Mouse (Mus musculus) spleen, postnatal 14 days (tissue): ENCODE results near the gene Hist1h2bm.

Experiments used
- DNase-seq, 2 experiments: peaks; one replicate each; pipeline ENCODE4 v3.0.0; 2021 to 2022; ENCODE audit warnings: low spot score in 2 of 2

Hist1h2bm gene

DNA sequence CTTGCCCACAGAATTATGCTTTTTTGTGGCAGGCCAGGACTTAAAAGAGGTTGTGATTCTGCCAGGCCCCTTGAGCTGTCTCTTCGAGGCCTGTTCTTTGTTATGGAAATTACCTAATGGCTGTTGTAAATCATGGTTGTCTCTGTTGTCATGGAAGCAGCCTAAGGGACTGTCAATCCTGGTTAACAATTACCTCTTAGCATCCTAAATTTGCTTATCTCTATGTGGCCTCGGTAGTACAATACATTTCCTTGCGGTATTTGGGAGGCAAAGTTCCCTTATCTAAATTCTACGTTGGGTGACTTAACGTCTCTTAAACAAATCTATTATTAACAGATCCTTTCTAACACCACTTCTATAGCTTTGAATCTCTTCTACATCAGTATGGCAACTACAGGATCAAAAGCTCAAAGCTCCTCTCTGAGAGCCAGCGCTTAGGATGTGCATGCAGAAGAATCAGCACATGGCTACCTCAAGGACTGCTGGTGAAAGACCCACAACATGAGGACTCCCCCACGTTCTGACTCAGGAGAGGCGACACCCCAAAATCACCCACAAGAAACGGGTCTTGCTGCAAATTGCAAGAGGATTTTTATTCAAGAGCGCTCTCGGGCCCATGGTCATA lies 6.2 kb downstream of the Hist1h2bm start:
- DNase-seq = no peak

DNA sequence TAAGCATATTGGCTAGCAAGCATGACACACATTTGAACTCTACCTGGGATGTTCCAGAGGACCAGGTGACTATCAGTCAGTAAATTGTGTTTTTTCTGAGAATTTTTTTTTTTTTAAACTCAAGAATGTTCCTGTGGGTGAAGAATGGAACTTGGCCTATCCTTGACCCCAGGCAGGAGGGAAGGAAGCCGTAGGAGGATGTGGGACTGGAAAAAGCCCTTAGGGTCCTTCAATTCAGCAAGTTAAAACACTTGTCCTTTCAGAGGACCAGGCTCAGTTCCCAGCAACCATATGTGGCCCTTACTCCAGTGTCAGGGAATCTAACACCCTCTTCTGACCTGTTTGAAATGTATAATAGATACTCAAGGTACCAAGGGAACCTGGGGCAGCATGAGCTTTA lies 7.7 kb downstream of the Hist1h2bm start:
- no peak for DNase-seq

DNA sequence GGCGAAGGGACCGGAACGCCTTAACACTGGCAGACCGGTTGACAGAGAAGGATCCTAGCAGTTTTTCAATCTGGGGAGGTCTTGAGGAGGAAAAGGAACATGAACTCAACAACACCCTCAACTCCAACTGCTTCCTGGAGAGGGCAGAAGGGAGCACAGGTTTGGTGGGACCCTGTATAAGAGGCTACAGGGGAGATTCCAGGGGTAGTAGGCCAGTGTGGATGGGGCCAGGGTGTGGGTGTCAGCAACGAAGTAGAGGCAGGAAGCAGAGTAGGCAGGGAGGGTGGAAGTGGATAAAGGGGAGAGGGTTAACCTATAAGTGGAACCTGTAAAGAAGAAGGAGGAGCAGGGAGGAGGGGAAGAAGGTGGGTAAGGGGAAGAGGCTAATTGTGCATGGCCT lies 11.6 kb downstream of the Hist1h2bm start:
- no peak for DNase-seq

DNA sequence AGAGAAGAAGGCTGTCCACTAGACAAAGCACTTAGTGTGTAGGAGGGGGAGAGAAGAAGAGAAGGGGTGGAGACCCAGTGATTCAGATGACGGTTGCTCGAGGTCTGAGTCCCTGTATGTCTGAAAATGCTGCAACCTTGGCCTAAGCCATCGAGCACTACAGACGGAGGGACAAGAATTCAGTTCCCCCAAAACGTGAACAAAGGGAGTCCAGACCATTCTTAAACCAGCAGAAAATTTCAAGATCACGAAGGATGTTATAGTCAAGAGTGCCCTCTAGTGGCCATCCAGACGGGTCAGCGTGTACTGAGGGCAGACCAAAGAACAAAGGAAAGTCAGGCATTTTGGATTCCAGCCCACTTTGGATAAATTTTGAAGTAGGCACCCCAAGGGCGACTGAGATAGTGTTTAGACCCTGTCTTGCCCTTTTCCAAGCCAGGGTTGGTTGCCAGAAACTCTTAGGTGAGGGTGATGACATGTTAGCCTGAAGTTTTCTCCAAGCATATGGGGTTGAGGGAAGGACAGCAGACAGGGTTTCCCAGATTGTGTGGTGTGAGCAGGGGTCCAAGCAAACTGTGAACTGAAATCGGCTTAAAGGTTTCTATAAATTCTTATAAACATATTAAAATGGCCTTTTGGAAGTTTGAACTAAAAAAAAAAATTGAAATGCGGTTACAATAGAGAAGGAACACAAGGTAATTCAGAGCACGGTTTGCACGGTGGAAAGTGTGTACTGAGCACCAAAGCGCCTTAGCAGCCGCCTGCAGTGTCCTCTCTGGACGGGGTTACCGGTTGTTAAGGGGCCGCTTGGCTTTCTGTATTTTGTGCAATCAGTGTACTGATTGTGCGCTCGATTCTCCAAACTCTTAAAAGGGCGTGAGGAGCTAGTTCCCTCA lies 12.4 kb downstream of the Hist1h2bm start:
- DNase-seq = peak in 1 of 2 experiments; percentile 75

DNA sequence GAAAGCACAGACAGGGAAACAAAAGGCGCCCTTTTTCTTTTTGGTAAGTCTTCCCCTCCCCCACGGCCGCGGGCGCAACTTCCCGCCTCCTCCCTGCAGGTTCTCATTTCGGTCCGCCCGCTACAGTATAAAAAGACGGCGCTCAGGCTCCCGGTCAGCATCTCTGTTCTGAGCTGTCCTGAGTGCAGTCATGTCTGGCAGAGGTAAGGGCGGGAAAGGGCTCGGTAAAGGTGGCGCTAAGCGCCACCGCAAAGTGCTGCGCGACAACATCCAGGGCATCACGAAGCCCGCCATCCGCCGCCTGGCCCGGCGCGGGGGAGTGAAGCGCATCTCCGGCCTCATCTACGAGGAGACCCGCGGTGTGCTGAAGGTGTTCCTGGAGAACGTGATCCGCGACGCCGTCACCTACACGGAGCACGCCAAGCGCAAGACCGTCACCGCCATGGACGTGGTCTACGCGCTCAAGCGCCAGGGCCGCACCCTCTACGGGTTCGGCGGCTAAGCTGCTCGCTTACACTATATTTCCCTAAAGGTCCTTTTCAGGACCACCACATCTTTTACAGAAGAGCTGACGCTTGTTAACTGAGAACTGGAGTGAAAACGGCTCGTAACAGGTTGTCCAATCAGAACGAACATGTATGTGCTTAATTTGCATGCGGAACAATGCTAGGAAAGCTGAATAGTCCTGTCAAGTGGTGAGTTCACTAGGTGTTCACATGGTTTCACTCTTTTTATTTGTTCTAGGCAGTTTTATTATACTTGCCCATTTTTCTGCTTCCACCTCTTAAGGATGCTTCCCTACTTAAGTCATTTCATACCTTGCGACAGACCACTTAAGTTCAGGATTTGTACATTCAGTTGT lies 13.3 kb downstream of the Hist1h2bm start, which contains the start of gene Hist1h4j:
Gene Hist1h4j (plus strand): TSS at position 159 of the 862 bp plus-strand sequence.
- peak; percentile 68 to 78 for DNase-seq

DNA sequence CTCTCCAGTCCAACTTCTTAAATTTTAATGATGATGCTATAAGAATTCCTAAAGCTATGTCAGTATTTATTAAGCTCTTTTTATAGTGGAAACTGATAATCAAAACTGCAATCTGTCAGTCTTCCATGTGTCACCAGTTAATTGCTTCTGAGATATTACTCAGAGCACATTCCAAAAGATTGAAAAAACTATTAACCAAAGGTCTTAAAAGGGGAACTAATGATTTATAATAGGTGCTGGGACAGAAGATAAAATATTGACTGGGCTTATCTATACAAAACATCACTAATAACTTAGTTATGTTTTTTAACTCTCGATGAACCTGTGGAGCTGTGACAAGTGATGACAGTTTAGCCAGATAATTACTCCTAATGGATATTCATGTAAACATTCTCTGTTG lies 23.2 kb downstream of the Hist1h2bm start:
- no peak for DNase-seq

DNA sequence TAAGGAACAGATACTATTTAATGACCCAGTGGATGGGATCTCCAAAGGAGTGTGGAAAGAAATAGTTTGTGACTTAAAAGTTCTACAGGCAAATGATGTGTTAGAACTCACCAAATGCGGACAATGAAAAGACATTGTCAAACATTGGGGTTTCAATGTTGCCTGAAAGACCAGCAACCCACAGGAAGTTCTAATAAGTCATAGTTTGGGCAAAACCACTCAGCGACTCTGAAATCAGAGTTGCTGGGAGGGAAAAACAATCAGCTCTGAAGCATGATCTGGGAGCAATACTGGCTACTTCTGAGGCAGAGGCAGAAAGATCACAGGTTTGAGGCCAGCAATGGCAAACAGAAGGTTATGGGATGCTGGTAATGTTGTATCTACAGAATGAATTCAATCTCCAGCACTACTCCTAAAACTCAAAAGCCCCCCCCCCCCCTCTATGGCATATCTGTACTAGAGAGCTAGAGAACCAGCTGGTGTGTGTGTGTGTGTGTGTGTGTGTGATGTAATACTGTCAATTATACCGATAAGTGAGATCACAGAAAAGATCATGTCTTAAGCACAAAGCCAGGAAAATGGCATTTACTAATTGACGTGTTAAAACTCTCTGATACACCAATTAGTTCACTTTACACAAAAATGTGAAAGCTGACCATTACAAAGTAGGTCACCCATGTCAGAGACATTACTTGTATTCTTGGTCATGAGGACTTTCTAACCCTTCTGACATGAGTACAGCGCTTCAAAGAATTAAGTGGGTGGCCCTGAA lies 27.7 kb downstream of the Hist1h2bm start:
- no peak for DNase-seq

DNA sequence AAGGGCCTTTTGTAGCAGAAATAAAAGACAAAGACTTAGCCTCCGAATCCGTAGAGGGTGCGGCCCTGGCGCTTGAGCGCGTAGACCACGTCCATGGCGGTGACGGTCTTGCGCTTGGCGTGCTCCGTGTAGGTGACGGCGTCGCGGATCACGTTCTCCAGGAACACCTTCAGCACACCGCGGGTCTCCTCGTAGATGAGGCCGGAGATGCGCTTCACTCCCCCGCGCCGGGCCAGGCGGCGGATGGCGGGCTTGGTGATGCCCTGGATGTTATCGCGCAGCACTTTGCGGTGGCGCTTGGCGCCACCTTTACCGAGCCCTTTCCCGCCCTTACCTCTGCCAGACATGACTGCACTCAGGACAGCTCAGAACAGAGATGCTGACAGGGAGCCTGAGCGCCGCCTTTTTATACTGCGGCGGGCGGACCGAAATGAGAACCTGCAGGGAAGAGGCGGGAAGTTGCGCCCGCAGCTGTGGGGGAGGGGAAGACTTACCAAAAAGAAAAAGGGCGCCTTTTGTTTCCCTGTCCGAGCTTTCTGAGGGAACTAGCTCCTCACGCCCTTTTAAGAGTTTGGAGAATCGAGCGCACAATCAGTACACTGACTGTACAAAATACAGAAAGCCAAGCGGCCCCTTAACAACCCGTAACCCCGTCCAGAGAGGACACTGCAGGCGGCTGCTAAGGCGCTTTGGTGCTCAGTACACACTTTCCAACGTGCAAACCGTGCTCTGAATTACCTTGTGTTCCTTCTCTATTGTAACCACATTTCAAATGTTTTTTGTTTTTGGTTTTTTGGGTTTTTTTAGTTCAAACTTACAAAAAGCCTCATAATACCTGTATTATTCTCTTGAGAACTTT lies 28.5 kb downstream of the Hist1h2bm start, which contains the start of gene Hist1h4k:
Gene Hist1h4k (minus strand): TSS at position 347 of the 859 bp plus-strand sequence.
- DNase-seq = peak; percentile 90 to 96

DNA sequence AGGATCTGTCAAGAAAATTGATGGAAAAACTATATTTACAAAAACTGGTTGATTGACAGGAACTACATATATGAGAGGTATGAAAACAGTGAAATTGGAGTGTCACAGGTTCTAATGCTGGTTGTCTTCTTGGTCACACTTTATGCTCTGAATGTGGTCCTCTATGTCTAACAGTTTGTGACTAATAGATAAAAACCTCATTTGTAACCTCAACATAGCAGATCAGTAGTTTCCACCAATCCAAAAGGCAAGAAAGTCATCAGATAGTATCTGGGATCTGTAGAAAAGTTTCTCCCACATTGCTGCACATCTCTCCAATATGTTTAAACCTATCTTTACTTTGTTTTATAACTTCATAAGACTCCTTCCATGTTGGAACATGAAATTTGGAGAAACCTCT lies 29.6 kb downstream of the Hist1h2bm start:
- DNase-seq = no peak

DNA sequence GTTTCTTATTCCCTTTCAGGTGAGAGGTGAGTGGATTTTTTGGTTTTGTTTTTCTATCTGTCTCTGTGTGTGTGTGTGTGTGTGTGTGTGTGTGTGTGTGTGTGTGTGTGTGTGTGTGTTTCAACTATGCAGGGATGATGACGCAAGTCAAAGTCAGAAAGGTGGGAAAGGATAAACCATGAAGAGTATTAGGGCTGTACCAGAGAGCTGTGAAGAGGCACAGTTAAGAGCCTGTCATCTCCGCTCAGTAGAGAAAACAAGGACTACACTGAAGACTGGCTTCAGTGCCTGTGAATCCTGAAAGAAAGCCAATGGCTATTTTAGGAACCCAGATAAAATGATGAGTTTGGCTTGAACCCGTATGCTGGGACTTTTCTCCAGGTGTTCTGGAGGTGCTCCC lies 30.0 kb downstream of the Hist1h2bm start:
- DNase-seq = no peak

DNA sequence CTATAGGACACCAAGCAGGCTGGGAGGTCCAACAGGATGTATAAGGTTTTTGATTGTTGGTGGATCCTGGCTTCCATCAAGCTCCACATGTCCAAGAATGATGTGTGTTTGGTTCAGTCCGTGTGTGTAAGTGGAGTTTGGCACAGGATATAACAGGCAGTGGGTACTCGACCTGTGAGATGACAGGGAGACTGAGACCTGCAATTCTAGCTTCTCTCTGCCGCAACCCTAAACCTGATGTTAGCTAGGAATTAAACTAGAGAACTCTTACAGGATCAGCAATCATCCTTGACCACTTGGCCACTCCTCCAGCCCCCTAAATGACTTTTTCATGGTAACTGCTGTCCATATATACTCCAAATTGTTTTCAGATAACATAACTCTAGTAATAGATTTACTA lies 30.5 kb downstream of the Hist1h2bm start:
- DNase-seq = no peak

DNA sequence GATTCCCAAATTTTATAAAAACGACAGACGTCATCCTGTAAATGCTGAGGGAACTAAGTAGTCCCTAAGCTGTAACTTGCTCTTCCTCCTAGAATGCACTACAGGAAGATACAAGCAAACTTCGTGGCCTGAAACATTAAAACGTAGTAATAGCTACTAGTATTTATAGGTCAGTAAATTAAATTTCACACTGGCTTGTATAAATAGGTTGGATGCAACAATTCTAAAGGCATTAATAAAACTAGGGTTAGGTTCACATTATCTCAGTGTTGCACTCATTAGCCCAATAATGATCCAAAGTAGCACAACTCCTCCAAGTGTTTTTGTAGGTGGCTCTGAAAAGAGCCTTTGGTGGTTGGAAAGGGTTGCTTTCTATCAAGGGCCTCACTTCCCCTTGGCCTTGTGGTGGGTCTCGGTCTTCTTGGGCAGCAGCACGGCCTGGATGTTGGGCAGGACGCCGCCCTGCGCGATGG lies 31.2 kb downstream of the Hist1h2bm start:
- no peak for DNase-seq

DNA sequence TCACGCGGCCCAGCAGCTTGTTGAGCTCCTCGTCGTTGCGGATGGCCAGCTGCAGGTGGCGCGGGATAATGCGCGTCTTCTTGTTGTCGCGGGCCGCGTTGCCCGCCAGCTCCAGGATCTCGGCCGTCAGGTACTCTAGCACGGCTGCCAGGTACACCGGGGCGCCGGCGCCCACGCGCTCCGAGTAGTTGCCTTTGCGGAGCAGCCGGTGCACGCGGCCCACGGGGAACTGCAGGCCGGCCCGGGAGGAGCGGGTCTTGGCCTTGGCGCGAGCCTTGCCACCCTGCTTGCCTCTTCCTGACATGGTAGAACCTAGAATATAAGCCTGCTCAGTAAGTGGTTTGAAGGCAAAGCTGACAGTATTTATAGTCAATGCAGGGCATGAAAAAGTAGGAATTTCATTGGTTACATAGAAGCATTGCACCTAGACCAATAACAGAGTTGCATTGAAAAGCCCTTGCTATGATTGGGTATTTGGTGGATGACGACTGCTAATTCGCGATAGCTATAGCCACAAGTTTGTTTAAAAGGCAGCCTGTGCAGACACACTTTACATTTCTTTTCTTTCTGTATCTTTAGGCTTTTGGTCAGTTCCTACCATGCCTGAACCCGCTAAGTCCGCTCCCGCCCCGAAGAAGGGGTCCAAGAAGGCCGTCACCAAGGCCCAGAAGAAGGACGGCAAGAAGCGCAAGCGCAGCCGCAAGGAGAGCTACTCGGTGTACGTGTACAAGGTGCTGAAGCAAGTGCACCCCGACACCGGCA lies 31.9 kb downstream of the Hist1h2bm start, which contains the start of the genes Hist1h2ak and Hist1h2bn:
Gene Hist1h2ak (minus strand): TSS at position 304 of the 762 bp plus-strand sequence.
Gene Hist1h2bn (plus strand): TSS at position 600 of the 762 bp plus-strand sequence.
- peak; percentile 62 to 70 for DNase-seq

DNA sequence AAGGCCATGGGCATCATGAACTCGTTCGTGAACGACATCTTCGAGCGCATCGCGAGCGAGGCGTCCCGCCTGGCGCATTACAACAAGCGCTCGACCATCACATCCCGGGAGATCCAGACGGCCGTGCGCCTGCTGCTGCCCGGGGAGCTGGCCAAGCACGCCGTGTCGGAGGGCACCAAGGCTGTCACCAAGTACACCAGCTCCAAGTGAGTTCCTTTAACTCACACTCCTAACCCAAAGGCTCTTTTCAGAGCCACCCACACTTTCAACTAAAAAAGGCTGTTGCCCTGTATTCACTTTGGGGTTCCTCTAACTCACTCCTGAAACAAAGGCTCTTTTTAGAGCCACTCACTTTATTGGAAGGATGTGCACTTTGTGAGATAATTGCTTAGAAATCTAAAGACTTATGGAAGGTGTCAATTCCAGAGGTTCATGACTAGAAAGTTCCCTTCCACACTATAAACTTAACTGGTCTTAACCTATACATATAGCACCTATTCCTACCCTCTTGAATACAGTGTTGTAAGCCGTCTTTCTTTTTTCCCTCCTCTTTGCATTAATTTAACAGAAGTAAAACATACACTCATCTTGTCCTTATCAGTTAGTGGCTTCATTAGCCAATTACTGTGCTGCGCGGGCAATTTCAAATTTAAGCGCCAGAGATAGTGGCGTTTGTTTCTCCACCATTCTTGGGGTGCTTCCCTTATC lies 32.6 kb downstream of the Hist1h2bm start:
- peak in 1 of 2 experiments; percentile 50 for DNase-seq

DNA sequence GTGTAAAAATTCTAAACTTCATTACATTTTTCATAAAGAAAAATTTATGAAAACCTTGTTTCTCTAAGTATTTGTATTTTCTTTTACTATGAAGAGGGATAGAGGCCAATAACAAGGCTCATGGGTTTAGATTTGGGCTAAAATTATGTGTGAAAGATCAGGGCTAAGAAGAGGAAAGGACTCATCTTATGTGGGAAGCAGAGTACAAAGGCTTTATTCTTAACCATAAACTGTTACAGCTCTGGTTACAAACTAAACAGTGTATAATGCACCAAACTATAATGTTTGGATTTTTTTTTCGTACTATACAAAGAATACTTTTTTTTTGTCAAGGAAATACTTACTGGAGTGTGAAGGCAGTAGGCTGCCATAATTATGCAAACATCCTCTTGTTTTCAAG lies 33.9 kb downstream of the Hist1h2bm start:
- DNase-seq = no peak
